Mouse (Mus musculus) naive thymus-derived CD4-positive, alpha-beta T cell, adult 2 months (primary cell): Measurements from ENCODE around the gene Med6.
A peak's percentile ranks its signal among the peaks of the same experiment; 100 is the strongest.

ENCODE experiments used
- DNase-seq: peaks from one replicate; pipeline ENCODE4 v3.0.0-alpha.2; 2011; ENCODE audit warnings: low read depth

The Med6 gene

GRCm38 (mm10) chr12:81549286-81549685 is 45.5 kb downstream of the Med6 start:
- DNase-seq: no peak

GRCm38 (mm10) chr12:81547163-81547562 is 47.6 kb downstream of the Med6 start:
- DNase-seq: no peak

GRCm38 (mm10) chr12:81533029-81533419 is 61.8 kb downstream of the Med6 start:
- DNase-seq: no peak

GRCm38 (mm10) chr12:81532316-81533028 is 62.3 kb downstream of the Med6 start, which contains the start of the genes Gm20498 and Synj2bp:
TSS of gene Gm20498 (minus strand) at chr12:81532905.
TSS of gene Synj2bp (minus strand) at chr12:81532911.
- DNase-seq: peak; percentile 78

GRCm38 (mm10) chr12:81530587-81530986 is 64.2 kb downstream of the Med6 start:
- peak; percentile 15 for DNase-seq
